Mouse (Mus musculus): ENCODE results near the gene B3gnt2.
"Not testable (repeated sequence)": the region's sequence is repeated elsewhere in the genome, so short reads cannot be mapped to it uniquely, and the experiment has no call there.

Gene B3gnt2

DNA sequence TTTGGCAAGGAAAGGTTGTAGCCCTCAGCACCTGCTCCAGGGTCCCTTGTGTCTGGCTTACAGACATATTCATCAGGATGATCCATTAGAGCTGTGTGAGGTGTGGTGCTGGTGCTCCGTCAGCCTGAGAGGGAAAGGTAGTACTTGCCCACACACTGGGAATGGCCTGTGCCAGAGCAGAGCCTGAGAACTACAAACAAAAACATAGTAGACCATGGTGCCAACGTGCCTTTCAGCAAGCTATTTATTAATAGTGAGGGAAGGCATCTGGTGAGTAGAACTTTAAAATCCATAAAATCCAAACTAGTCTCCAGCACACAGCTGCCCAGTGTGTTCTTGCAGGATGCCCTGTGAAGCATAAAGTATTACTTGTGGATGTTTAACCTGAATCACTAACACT lies 94.5 kb downstream of the B3gnt2 start:
- no peak for ATAC-seq (ENCODE audit: low TSS enrichment)

DNA sequence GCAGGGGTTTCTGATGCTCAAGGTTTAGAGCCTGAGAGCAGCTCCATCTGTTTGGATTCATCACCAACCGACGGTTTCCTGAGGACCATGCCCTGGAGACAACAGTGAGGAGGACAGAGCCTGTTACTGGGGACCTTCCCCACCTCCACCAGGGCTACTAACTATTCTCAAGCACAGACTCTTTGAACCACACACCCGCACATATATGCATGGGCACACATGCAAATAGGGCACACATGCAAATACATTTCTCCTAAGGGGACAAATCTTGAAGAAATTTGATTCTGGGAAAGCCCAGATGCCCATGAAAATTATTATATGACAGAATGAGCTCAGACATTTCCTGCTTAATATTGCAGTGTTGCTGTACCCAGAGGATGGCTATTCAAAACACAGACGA lies 95.3 kb downstream of the B3gnt2 start:
- no peak for ATAC-seq (ENCODE audit: low TSS enrichment)

DNA sequence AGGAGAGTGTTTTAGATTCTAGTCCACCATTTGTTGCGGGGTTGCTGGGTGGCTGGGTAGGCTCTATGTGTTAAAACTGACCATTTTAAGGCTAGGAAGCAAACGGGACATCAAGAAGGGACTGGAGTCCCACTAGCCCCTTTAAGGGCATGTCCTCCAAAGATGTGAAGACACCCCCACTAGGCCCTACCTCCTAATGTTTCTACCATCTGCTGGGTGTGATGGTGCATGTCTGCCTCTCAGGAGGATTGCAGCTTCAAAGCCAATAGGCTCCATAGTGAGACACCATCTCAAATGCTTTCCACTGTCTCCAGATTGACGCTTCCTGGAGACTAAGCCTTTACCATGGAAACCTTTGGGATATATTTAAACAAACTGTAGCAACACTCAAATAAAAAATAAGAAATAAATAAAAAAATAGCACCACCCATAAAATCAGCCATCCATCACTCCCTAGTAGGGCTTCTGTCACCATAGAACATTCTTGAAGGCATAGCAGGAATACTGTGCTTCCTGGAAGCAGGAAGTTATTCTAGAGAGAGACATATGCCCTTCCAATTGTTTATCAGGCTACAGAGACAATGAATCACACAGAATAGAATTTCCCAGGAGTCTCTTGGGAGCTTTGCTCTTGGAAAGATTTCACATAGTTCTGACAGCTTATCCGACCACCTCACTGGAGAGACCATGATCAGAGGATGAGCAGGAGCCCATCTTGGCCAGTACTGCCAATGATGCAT lies 97.0 kb downstream of the B3gnt2 start:
- ATAC-seq (ENCODE audit: low TSS enrichment), result no peak

DNA sequence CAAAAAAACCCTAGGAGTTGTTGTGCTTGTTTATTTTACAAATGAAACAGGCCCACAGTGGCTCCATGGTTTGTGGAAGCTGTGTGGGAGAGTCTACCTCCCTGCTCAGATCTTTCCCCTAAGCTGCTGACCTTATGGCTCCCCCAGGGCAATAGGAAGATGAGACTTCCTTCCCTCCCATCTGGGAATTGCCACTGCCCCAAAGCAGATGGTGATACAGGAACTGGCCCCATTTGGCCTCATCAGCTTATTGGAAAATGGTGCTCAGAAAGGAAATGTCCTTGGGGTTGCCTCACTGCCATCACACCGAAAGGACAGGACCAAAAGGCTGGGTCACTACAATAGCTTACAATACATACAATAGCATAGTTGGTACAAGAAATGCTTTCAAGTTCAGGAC lies 97.7 kb downstream of the B3gnt2 start:
- ATAC-seq (ENCODE audit: low TSS enrichment), result no peak

DNA sequence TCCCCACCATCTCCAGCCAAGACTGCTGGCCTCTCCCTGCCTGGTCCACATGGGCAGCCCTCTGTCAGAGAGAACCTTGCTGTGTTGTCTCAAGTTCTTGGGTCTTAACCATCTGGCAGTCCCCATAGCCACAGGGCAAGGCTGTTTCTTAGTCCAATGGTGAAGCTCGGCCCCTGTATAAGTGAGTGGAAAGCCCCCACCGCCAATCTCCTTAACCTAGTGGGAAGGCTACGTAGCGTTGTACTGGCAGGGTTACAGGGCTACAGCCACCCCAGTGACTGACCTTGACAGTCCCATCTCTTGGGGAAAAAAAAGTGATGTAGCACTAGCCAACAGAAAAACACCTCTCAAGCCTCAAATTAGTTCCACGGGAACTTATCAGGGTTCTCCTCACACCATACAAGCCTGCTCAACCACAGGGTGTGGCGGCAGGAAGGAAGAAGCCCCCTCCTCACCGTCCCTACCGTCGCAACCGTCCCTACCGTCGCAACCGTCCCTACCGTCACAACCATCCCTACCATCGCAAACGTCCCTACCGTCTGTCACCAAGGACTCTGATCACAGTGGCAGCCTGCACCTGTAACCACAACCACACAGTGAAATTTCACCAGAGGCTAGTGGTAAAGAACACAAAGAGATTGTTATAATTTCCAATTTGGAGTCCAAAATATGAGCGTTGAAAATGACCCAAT lies 98.4 kb downstream of the B3gnt2 start:
- no peak for ATAC-seq (ENCODE audit: low TSS enrichment)

DNA sequence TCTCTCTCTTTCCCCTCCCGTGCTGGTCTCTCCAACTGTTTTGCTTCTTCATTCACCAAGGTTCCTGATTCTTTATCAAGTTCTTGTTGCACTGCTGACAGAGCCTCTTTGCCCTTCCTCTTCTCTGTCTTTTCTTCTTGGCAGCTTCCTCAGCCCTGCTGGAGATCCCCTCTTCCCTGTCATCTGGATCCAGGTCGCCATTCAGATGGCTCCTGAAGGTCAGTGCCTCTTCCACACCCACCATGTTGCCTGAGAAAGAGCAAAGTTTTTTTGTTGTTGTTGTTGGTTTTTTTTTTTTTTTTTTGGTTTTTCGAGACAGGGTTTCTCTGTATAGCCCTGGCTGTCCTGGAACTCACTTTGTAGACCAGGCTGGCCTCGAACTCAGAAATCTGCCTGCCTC lies 101.0 kb downstream of the B3gnt2 start:
- no peak for ATAC-seq (ENCODE audit: low TSS enrichment)

DNA sequence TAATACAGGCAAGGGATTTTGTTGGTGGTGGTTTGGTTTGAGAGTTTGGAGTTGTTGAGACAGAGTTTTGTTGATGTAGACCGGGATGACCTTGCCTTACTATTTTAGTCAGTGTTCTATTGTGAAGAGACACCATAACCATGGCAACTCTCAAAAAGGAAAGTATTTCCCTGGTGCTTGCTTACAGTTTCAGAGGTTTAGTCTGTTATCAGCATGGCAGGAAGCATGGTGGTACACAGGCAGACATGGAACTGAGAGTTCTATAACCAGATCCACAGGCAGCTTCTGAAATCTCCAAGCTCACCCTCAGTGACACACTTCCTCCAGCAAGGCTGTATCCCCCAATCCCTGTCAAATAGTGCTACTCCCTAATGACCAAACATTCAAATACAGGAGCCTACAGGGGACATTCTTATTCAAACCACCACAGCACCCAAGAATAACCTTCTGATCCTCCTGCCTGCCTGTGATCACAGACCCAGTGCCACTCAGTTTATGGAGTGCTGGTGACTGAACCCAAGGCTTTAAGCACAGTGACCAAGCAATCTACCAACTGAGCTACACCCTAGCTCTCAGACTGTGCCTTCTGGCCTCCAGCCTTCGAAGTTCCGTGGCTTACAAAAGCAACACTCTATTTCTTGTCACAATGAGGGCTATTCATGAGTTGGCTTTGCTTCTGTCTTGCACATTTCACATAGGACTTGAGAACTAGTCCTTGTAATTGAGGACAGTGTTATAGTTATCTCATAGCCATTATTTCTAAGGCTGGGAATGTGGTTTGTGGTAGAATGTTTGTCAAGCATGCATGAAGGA lies 104.4 kb downstream of the B3gnt2 start:
- no peak for ATAC-seq (ENCODE audit: low TSS enrichment)

DNA sequence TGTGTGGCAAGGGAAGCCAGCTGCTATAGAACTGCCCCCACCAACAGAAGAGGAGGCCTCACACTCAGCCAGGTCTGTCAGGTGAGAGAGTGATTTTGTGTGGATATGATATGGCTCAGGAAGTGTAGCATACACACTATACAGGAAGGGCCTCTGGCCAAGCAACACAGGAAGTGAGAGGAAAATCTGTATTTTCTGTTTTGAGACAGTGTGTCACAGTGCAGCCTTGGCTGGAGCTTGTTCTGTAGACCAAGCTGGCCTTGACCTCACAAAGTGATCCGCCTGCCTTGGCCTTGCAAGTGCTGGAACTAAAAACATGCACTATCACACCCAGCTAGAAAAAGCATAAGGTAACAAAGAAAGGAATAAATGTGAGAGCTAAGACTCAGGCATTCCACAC lies 105.6 kb downstream of the B3gnt2 start:
- ATAC-seq (ENCODE audit: low TSS enrichment), result no peak

DNA sequence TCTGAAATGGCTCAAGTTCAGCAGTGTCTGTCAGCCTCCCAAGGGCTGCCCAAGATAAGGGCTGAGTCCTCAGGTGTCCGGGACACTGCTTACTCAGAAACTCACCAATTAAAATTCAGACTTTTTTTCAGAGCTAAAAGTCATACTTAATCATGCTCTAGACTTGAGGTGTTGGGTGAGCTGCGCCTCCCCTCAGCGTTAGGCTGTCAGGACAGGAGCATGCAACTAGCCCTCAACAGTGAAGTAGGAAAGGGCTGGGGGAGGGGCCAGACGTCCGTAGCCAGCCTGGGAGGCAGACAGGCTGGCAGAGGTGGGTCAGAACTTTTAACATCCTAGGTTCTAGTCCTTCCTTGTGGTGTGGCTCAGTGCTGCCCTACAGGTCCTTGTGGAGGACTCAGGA lies 108.2 kb downstream of the B3gnt2 start:
- ATAC-seq (ENCODE audit: low TSS enrichment), result no peak

DNA sequence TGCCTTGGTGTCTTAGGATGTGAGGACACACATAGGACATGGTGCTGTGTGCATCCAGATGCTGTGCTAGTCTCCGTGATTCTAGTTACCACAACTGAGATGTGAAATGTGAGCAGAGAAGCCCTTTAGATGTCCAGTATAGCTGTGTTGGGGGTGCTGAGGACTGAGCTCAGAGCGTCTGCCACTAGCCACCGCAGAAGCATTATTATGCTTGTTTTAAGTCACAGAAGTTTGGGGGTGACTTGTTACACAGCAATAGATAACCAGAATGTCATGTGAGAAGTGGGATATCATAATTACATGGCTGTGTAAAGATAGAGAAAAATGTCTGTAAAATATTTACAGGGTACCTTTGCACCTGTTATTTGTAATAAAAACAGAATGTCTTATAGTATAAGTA lies 109.2 kb downstream of the B3gnt2 start:
- ATAC-seq (ENCODE audit: low TSS enrichment), result no peak

DNA sequence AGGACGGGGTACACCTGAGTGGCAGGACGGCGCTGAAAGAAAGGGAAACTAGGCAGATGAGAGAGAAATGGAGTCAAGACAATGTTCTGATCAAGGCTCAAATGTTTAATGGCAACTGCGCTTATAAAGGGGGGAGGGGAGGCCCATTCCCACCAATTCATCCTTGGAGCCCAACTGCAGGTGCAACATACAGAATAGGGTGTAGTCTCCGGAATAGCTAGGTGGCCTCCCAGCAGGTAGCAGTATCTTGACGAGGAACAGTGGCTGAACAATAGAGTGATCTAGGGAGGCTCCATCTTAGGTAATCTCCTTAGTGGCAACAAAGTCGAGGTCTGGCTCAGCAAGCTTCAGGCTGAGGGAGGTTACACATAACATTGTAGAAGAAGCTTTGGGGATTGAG lies 113.4 kb downstream of the B3gnt2 start:
- ATAC-seq (ENCODE audit: low TSS enrichment), result no peak

DNA sequence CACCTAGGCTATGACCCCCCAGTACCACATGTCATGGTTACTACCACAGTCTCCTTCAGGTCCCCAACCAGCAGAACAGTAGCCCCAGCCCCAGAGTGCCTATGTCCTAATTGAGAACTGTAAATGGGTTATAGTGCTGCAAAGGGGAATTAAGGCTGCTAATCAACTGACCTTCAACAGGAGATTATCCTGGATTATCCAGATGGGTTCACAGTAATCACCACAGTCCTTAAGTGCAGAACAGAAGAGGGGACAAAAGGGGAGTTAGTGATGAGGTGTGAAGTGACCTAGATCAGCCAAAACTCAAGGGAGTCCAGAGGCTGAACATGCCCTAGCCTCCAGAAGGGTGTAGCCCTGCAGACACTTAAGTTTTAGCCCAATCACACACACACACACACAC lies 115.4 kb downstream of the B3gnt2 start:
- ATAC-seq (ENCODE audit: low TSS enrichment), result no peak

DNA sequence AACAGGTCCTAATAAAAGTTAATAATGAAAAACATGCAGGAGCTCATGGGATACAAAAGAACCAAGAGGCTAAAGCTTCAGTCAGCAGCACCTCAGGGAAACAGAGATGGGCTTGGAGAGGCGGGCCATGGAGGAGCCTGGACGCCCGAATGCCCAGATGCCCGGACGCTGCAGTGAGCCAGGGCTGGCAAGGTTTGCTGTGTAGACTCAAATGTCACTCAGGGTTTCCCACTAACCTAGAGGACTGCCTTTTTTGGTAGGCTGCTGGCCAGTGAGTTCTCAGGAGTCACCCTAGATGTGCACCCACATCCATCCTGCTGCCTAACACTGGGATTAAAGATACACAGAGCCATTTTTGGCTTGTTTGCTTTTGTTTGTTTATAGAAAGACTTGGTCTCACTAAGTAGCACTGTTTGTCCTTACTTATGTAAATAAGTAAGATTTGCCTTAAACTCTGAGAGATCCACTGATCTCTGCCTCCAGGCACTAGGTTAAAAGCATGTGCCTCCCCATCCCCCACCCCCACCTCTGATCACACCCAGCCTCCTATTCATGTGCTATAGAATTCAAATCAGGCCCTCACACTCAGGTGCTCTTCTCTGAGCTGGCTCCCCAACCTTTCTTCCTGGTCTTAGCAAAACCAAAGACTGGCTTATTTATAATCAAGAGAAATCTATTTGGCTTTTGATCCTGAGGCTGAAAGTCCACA lies 117.0 kb downstream of the B3gnt2 start:
- no peak for ATAC-seq (ENCODE audit: low TSS enrichment)

DNA sequence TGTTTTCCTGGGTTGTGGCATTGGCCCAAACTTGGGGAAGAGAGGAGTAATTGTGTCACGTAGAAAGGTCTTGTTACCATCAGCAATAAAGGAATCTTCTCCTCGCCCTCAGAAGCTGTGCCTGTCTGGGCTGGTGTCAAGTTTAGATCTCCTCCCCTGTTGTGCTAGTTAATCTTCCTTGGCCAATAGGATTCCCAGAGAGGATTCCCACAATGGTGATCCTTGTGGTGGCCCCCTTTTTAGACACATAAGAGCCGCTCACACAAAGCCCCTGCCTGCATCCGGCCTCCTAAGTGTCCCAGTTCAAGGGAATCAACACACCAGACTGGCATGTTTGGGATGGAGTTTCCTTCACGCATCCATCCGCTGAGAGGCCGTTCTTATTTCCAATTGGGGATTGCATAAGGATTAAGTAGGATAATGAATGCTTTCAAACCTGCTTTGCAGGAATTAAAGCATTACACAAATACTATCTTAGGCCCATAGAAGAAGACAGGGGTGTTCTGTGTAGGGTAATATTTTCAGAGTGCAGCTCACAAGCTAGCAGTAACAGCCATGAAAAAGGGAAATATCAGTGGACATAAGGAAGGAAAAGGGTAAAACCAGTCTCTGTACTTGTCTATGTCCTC lies 118.6 kb downstream of the B3gnt2 start:
- ATAC-seq (ENCODE audit: low TSS enrichment), result no peak

DNA sequence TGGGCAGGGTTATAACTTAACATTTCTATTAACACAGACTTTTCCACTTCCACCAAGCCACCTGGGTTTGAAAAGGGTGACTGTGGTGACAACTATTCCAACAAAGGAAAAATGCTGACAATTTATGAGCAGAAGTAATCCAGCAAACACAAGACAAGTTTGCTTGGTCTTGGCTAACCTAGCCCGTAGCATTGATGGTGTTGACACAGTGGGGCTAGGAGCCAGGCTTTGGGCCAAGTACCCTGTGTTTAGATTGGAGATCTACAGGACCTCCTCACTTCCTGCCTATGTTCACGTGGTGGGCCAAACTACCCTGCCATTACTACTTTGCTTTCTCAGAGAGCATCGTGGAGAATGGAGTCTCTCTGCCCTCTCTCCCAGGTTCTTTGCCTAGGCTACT lies 119.3 kb downstream of the B3gnt2 start:
- ATAC-seq (ENCODE audit: low TSS enrichment), result no peak

DNA sequence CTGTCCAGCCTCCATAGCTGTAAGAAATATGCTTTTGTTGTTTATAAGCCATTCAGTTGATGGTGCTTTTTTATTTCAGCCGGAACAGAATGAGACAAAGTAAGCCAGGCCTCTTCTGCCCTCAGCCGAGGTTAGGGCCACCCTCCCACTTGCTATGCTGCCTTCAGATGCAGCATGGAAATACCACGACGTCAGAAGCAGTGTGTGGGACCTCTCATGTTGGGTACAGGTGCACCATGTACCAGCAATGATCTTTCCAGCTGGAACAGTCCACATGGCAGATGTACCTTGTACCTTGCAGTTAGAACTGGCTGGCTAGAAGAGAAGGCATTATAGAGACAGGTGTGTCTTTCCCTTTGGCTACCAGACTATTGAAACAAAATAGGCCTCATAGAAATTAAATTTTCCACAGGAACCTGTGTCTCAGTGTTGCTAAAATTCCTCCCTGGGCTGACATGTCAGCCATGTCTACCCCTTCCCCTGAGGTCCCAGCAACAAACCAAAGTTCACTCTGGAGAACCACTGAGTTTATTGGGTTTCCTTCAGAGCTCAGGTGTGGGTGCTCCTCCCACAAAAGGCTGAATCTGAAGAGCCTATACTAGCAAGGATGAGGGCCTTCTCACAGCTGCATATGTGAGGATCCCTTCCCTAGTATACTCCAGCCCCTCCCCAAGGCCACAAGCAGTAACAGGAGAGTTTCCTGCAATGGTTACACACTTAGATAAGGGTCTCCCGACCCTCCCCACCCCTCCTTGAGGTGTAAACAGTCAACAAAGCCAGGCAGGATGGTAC lies 121.1 kb downstream of the B3gnt2 start:
- ATAC-seq (ENCODE audit: low TSS enrichment), result no peak

DNA sequence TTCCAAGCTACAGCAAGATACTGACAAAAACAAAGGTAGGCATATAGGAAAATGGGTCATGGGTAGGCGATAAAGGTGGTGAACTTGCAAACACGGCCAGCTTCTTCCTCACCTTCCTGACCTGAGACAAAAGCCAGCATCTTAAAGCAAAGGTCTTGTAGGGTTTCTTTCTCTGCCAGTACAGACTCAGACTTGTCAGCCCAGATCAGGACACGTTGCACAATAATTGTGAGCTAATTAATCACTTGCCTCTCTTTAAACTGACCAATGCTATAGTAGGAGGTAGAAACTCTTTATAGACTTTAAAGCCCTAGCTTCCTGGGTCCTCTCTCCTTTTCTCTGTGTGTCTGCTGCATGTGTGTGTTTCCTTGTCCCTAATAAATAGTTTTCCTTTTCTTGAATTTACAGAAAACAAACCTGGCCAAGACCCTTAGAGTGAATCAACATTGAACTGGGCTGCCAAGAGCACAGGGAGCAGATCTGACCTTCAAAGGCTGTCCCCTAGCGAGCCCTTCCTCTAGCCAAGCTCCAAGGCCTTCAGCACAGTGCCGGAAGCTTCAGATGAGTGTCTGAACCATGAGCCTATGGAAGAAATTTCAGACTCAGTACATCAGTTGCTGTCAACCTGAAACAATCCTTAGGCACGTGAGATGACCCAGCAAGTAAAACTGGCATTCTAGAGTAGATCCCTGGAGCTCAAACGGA lies 124.1 kb downstream of the B3gnt2 start:
- ATAC-seq (ENCODE audit: low TSS enrichment), result no peak

DNA sequence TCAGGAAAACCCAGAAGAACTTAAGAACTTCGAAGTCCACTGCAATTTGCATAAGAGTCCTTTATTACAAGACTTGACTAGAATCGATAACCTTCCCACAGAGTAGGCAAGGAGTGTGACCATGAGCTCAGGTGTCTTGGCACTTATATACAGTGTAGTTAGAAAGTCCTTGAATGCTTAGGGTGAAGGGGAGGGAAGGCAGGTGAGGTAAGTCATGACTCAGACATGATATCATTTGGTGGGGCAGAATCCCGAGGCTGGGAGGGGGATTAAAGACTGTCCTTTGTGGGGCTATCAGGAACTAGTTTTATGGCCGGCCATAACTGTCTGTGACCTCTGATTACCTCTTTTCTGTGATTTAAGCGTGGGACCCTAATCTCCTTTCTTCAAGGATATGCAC lies 125.6 kb downstream of the B3gnt2 start:
- ATAC-seq (ENCODE audit: low TSS enrichment), result not testable (repeated sequence)

DNA sequence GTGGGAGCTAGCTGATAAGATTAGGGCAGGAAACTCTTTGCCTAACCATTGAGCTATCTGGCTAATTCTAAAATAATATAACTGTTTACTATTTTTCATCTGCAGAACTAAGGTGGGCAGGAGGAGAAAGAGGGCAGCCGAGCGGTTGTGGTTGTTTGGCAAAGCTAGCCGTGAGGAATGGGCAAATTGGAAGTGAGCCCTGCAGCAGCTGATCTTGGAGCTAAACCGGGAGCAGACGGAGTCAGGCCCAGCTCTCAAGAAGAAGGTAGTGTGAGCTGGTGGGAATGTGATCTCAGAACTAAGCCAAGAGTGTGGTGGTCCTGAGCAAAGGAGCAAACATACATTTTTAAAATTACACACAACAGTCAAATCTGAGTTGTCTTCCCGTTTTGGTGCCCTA lies 126.8 kb downstream of the B3gnt2 start:
- no peak for ATAC-seq (ENCODE audit: low TSS enrichment)

DNA sequence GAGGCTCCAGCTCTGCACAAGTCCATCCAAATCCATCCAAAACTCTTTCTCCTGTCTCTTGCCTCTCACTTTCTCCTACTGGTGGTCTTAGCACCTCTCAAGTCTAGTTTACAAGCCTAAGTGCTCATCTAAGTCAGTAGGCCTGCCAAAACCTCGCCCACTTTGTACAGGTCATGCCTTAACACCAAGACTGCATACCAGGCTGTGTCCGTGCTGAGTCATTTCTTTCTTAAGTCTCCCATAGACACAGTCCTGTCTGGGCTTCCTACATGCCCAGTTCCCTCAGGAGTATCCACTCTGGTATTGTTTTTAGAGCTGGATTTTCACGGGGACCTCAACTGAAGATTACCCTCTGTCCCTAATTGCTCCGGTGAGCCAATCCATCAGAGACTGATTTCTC lies 127.9 kb downstream of the B3gnt2 start:
- ATAC-seq (ENCODE audit: low TSS enrichment), result no peak

All from frontal cortex, adult (tissue).